Mouse (Mus musculus) megakaryocyte-erythroid progenitor cell, adult 5-6 weeks (primary cell): ENCODE measurements around the gene Qrfpr. TPM values are rescaled to one million over a fixed set of nuclear protein-coding genes. Genes with fewer than 3 reads are reported as not detected.

Experiments used
- ATAC-seq: replicated peaks from 2 replicates; pipeline ENCODE4 v1.8.0; 2016; ENCODE audit warnings: mild to moderate bottlenecking, inconsistent platforms; ENCODE audit not compliant: severe bottlenecking, poor library complexity, low FRiP score, low TSS enrichment
- total RNA-seq, 2 experiments: library from RNA; stranded (forward) in 1 of 2; stranded (reverse) in 1 of 2; fragments of 200-1000, 215-1000 nt in 1 of 2; fragments of >200 nt in 1 of 2; fragmentation: Nextera tagmentation in 1 of 2; gene quantifications; 2 replicates each; pipeline ENCODE4 v1.2.3; 2014 to 2017

Gene Qrfpr
- total RNA-seq (2014; fragmentation: Nextera tagmentation) (not detected in 2 replicates), total RNA-seq (2017) (not detected in 2 replicates)

DNA sequence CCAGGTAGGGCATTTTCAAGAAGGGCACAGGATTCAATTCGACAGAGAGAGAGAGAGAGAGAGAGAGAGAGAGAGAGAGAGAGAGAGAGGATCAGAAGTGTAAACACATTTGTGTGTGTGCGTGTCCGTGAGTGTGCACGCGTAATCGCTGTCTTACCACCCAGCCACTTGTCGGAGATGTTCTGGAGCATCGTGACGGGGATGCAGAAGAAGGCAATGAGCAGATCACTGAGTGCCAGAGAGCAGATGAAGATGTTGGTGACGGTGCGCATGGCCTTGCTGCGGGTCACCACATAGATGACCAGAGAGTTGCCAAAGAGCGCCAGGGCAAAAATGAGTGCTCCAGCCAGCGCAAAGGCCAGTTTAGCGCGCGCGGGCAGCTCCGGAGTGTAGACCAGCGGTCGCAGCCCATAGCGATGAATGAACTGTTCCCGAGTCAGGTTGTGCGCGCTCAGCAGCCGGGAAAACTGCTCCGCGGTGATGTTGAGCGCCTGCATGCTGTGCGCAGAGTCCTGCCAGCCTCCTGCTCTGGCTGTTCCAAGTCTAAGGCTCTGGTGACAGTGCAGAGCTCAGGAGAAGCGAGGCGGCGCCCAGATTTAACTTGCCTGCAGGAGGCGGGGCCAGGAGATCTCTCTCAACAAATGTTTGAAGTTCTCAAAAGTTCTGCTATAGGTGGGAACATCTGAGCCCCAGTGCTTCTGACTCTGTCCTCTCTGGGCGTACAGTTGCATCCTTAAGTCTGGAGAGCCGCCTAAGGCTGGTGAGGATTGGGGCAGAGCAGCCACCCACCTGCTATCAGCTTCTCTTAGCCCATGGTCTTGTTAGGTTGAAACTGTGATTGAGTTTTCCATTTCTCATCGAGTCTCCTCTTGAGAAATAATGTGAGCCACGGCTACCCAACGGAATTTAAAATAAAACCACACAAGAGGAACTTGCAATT lies at the start of gene Qrfpr:
Gene Qrfpr (minus strand): TSS at position 571 of the 940 bp plus-strand sequence.
- no peak for ATAC-seq

DNA sequence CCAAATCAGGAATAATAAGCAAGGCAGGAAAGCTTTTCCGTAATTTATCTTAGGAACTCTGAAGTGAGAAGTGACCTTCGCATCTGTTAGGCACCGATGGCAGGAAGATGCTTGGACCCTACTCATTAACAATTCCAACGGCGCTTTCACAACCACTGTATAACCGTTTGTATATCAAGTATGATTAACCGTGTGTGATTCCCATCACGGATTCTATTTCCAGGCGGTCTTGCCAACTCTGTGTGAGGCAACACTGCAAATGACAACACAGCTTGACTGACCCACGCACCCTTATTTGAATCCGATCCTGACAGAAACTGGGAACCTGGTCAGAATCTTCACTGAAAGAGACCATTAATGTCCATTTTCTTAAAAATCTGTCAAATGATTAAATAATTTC lies 41.8 kb upstream of the Qrfpr start:
- no peak for ATAC-seq

GRCm38 (mm10) chr3:36263265-36263664 lies 41.2 kb upstream of the Qrfpr start:
- no peak for ATAC-seq

DNA sequence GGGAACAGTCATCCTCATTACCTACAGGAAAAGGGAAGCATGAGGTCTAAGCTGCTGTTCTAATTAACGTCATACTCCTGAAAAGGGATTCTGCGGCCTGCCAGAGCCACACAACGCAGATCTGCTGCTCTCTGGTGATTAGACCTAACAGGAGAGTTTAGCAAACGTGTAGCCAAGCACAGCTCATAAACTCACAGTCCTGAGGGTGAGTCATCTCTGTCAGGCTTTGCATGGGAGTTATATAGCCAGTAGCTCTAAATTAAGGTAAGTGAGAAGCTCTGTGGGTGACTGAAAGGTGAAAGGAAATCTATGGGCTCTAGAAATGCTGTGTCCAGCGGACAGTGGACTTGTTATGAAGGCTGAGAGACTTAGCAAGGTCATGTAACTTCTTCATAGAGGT lies 28.5 kb upstream of the Qrfpr start:
- ATAC-seq = no peak

GRCm38 (mm10) chr3:36248446-36248845 lies 26.3 kb upstream of the Qrfpr start:
- ATAC-seq = no peak

GRCm38 (mm10) chr3:36229941-36230340 lies 7.8 kb upstream of the Qrfpr start:
- no peak for ATAC-seq

DNA sequence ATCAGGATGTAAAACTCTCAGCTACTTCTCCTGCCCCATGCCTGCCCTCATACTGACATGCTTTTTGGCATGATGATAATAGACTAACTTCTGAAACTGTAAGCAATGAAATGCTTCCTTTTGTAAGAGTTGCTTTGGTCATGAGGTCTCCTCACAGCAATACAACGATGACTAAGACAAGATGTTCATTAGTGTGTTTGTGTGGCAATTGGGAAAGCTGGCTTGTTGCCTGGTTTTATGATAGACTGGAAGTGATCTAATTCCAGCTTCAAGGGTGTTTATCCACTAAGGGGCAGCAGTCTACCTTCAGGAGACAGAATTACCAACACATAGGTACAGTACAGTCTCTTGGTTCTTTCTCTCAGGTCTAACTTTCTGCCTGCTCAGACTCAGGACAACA lies 5.1 kb upstream of the Qrfpr start:
- no peak for ATAC-seq

DNA sequence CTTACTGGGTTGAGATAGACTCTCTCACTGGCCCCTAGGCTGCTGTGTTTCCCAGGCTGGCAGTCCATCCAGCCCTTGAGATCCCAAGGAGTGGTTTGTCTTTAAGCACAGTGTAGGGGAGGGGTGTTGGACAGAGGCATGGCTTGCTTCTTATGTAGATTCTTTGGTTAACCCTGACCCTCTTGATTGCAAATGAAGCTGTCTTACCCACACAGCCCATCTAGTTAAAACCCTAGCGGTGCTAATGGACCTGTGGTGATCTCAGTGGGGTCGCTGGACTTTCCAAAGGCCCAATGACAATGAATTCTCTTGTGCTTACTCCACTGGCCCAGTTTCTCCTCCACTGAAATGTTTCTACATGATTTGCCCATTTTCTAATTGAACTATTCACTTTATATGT lies 1.2 kb upstream of the Qrfpr start:
- ATAC-seq = no peak

DNA sequence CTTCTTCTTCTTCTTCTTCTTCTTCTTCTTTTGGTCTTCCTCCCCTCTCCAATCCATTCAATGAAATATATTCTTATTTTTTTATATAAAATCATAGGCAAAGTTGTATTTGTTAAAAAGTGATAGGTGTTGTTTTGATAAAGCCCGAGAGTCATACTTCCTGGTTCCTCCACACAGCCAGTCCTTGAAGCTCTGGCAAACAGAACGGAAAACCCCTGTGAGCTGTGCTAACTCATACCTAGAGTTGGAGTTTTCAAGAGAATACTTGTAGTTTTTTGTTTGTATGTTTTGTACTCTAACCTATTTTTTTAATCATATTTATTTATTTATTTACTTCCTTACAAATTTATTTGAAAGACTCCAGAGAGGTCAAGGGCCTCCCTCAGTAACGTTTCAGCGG lies 9.4 kb downstream of the Qrfpr start:
- no peak for ATAC-seq

DNA sequence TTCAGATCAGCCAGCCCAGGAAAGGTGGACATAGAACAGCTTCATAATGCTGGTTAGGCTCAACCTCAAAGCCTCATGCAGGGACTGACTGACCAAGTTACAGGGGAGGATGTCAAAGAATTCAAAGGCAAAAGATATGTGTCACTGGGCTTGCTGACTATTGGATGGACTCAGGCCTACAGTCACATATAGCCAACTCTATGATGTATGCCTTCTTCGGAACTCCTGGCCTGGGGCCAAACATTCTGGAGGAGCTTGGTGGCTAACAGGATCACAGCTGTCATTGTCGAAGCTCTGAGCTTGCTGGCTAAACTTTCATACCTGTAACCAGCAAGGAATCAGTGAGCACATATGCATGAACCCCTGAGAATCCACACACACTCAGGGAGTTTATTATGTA lies 11.2 kb downstream of the Qrfpr start:
- ATAC-seq = no peak

GRCm38 (mm10) chr3:36209776-36210555 lies 12.1 kb downstream of the Qrfpr start:
- peak; percentile 44; the same call in 1 of the 2 replicates for ATAC-seq

DNA sequence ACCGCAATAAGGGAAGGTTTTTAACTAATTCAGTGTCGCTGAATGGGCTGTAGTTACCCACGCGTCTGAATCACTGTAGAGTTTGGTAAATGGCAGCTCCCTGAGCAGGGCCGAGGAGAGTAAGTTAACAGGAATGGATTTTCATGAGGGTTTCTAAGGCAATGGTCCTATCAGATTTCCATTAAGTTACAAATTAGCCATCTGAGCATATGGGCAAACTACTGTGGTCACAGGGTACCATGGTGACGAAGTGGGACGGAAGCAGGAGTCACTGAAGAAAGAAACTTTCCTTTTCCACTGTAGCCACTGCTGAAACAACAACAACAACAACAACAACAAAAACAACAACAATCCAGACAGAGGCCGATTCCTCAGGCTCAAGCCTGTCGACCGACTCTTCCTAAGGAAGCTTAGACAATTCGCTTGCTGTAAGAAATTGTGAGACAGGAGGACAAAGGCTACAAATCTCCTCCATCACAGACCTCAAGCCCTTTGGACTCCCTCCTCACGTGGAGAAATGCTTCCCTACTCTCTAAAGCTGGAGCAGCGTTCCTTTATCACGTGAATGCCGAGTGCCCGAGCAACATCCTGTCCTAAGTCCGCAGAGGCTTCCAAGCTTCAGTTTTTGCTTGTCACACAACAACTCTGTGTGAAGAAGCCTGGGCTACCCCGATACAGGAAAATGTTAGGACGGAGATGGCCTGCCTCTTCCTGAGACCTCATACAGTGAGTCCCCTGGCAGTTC lies 14.4 kb downstream of the Qrfpr start:
- no peak for ATAC-seq

DNA sequence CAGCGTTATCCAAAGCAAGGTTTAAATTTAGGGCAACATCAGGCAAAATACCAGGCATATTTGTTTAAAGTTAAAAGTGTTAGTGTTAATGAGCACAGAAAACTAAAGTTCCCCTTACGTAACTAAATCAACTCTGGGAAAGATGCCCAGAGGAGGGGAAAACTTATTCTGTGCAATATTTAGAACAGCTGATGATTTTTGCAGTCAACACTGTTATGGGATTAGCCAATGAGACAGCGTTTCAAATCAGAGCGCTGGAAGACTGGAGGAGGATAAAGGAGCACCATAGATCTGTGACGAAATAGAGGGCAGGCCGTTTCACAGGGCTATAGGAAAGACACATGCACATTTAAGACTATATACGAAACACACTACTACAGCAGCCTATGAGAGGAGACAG lies 19.2 kb downstream of the Qrfpr start:
- no peak for ATAC-seq

- ATAC-seq = no peak
Measured at GRCm38 (mm10) chr3:36201098-36201497, 21.0 kb downstream of the Qrfpr start.

- ATAC-seq = no peak
Measured at GRCm38 (mm10) chr3:36189243-36189642, 32.9 kb downstream of the Qrfpr start.

GRCm38 (mm10) chr3:36186510-36186909 lies 35.6 kb downstream of the Qrfpr start:
- no peak for ATAC-seq

DNA sequence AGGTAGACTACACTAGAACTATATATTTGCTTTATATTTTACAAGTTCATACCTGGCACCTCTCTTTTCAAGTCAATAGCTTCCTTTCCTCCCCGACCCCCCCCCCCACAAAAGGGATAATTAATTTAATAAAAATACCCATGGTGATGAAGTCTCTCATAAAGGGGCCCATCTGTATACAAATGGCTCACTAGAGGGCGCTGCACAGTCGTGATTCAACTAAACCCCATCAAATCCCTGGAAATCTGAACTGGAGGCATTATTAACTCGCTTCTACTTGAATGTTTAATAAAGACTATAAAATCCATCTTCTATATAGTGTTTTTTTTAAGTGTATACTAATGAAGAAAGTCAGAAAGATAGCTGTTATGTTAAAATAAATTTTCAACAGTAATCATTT lies 40.6 kb downstream of the Qrfpr start:
- ATAC-seq = no peak

GRCm38 (mm10) chr3:36173761-36174160 lies 48.4 kb downstream of the Qrfpr start:
- ATAC-seq = no peak

DNA sequence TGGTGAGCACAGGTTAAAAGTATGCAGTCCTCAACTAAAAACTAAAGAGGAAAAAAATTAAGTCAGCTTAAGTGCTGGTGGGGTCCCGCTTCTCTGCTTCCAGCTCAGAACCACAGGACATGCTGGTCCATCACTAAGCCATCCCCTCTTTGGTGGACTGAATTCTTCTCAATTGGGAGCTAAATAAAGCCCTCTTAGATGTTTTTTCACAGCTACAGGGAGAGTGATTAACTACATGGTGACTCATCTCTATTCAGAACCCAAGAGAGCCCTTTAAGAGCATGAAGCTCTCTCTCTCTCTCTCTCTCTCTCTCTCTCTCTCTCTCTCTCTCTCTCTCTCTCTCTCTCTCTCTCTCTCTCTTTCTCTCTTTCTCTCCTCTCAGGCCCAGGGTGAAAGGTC lies 50.8 kb downstream of the Qrfpr start:
- ATAC-seq = no peak

DNA sequence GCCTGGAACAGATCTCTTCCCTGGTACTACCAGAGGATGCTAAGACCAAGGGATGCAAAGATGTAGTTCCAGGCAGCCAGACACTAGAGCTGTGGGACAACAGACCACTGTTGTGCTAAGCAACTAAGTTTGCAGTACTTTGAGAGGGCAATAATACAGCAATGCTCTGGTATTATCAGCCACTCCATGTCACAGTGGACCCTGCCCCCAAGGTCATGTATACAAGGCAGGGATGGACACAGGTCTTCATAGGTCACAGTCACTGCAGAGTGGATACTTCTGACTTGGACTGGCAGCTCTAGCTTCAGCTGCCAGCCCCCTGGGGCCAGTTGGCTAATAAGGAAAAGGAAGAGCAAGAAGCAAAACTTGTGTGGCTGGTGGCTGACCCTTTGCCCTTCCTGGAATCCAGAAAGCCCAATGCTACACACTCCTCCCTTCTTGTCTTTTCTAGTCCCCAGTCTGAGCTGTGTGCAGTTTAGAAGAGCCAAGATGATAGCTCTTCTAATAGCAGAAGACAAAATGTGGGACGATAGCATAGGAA lies 51.4 kb downstream of the Qrfpr start:
- ATAC-seq = no peak
